Mouse (Mus musculus) mouse embryonic stem cell (cell line): ENCODE measurements around the gene Mettl26.

Experiments
- in situ Hi-C, 2 experiments: fragments of 300-500 bp; cut with MboI; formaldehyde crosslinking; loops; 1 replicate in 1 of 2; 3 replicates in 1 of 2; pipeline ENCODE4 v1.14.3; 2019 to 2020; ENCODE audit warnings: low sequenced_read_pairs in 2 of 2, low pct_unique_long_range_greater_than_20kb in 1 of 2, mixed read lengths in 1 of 2; ENCODE audit not compliant: unreplicated experiment in 1 of 2

The Mettl26 gene

GRCm38 (mm10) chr17:25874721-25875170, at the start of gene Mettl26:
Gene Mettl26, plus strand, starts transcription at chr17:25875074.
- in situ Hi-C loops, result no loop called here

- in situ Hi-C loops, result no loop called here
Observed at GRCm38 (mm10) chr17:25825311-25825710, 49.6 kb upstream of the Mettl26 start.

GRCm38 (mm10) chr17:25825984-25826570, 48.8 kb upstream of the Mettl26 start:
- in situ Hi-C loops, result no loop called here

- in situ Hi-C loops, result no loop called here
Observed at GRCm38 (mm10) chr17:25827011-25827410, 47.9 kb upstream of the Mettl26 start.

- in situ Hi-C loops, result no loop called here
Observed at GRCm38 (mm10) chr17:25827546-25828222, 47.2 kb upstream of the Mettl26 start.

GRCm38 (mm10) chr17:25828223-25828594, 46.7 kb upstream of the Mettl26 start:
- in situ Hi-C loops, result no loop called here

GRCm38 (mm10) chr17:25828712-25829557, 45.9 kb upstream of the Mettl26 start, which contains the start of gene Jmjd8:
Gene Jmjd8, plus strand, starts transcription at chr17:25828867.
- in situ Hi-C loops, result no loop called here

GRCm38 (mm10) chr17:25829558-25830017, 45.3 kb upstream of the Mettl26 start:
- in situ Hi-C loops, result no loop called here

GRCm38 (mm10) chr17:25830200-25830753, 44.6 kb upstream of the Mettl26 start:
- in situ Hi-C loops, result no loop called here

- in situ Hi-C loops, result no loop called here
Observed at GRCm38 (mm10) chr17:25830806-25831431, 44.0 kb upstream of the Mettl26 start.

- in situ Hi-C loops, result no loop called here
Observed at GRCm38 (mm10) chr17:25831451-25832281, 43.2 kb upstream of the Mettl26 start.

- in situ Hi-C loops, result no loop called here
Observed at GRCm38 (mm10) chr17:25832436-25833290, 42.2 kb upstream of the Mettl26 start.

GRCm38 (mm10) chr17:25833291-25833663, 41.6 kb upstream of the Mettl26 start, which contains the start of gene Stub1:
Gene Stub1, minus strand, starts transcription at chr17:25833404.
- in situ Hi-C loops, result no loop called here

- in situ Hi-C loops, result no loop called here
Observed at GRCm38 (mm10) chr17:25833961-25834594, 40.8 kb upstream of the Mettl26 start.

- in situ Hi-C loops, result no loop called here
Observed at GRCm38 (mm10) chr17:25834595-25835222, 40.2 kb upstream of the Mettl26 start.

- in situ Hi-C loops, result no loop called here
Observed at GRCm38 (mm10) chr17:25835301-25835700, 39.6 kb upstream of the Mettl26 start.
